Mouse (Mus musculus) embryonic facial prominence, embryonic 12.5 days (tissue): ENCODE data around the gene Mgll. TPM values are rescaled to one million over a fixed set of nuclear protein-coding genes. Genes with fewer than 3 reads are reported as not detected.

ENCODE experiments used
- ATAC-seq: fragments of 200-750 bp; cut with Nextera tagmentation; 2 replicates; pipeline ENCODE4 v1.8.0; 2017; ENCODE audit not compliant: insufficient number of reproducible peaks, insufficient read depth, low FRiP score, low TSS enrichment
- H3K27ac ChIP-seq: fragments of 300-500 bp; sonication (generic); 2 replicates; pipeline ENCODE4 v1.5.1; 2016; ENCODE audit warnings: mild to moderate bottlenecking
- H3K27me3 ChIP-seq: fragments of 300-500 bp; sonication (generic); 2 replicates; pipeline ENCODE4 v1.6.1; 2016; ENCODE audit warnings: mild to moderate bottlenecking, moderate library complexity
- H3K36me3 ChIP-seq: fragments of 300-500 bp; sonication (generic); 2 replicates; pipeline ENCODE4 v1.6.1; 2016; ENCODE audit warnings: mild to moderate bottlenecking
- H3K4me1 ChIP-seq: fragments of 300-500 bp; sonication (generic); 2 replicates; pipeline ENCODE4 v1.6.1; 2016
- H3K4me2 ChIP-seq: fragments of 300-500 bp; sonication (generic); replicated peaks from 2 replicates; pipeline ENCODE4 v1.6.1; 2016; ENCODE audit warnings: mild to moderate bottlenecking, moderate library complexity
- H3K4me3 ChIP-seq: fragments of 300-500 bp; sonication (generic); 2 replicates; pipeline ENCODE4 v1.5.1; 2016; ENCODE audit warnings: mild to moderate bottlenecking
- H3K9ac ChIP-seq: fragments of 300-500 bp; sonication (generic); 2 replicates; pipeline ENCODE4 v1.6.1; 2016; ENCODE audit warnings: mild to moderate bottlenecking, moderate library complexity
- H3K9me3 ChIP-seq: fragments of 300-500 bp; sonication (generic); 2 replicates; pipeline ENCODE4 v1.6.1; 2016; ENCODE audit warnings: mild to moderate bottlenecking, moderate library complexity
- WGBS: fragments of 180-500 bp; shearing (Covaris S2); methylation state at CpG from one replicate; pipeline ENCODE4 v1.1.7; 2016; 5-methylcytosine and 5-hydroxymethylcytosine counted together
- polyA plus RNA-seq: library from polyadenylated mRNA; unstranded; fragments of >200 nt; fragmentation: Nextera tagmentation; extraction: Ambion mirVana; gene quantifications from 2 replicates; pipeline ENCODE4 v1.2.1, GENCODE M21; 2016

The Mgll gene
- polyA plus RNA-seq, 1 experiment from 2014 or later = 8.0 TPM

GRCm38 (mm10) chr6:88764281-88764680, 40.1 kb downstream of the Mgll start:
- 74% methylated on average over 4 of the region's 4 CpGs for WGBS
- H3K4me2 ChIP-seq = no peak overlapping the region
- no peak overlapping the region for H3K4me3 ChIP-seq
- H3K9ac ChIP-seq = no peak overlapping the region
- peaks cover 26% of the 10 kb centered on the region for H3K4me1 ChIP-seq
- H3K27ac ChIP-seq = no peak overlapping the region
- no peaks in the 10 kb centered on the region for H3K36me3 ChIP-seq
- H3K27me3 ChIP-seq = no peaks in the 10 kb centered on the region
- no peaks in the 10 kb centered on the region for H3K9me3 ChIP-seq
- no peak for ATAC-seq

GRCm38 (mm10) chr6:88767740-88768139, 43.5 kb downstream of the Mgll start:
- H3K9me3 ChIP-seq = no peaks in the 10 kb centered on the region
- peaks cover 12% of the 10 kb centered on the region; the same call in 1 of the 2 replicates for H3K4me1 ChIP-seq
- no peak overlapping the region for H3K4me2 ChIP-seq
- no peak for ATAC-seq
- 66% methylated on average over 4 of the region's 4 CpGs for WGBS
- H3K4me3 ChIP-seq = no peak overlapping the region
- H3K9ac ChIP-seq = no peak overlapping the region
- no peaks in the 10 kb centered on the region for H3K27me3 ChIP-seq
- H3K36me3 ChIP-seq = no peaks in the 10 kb centered on the region
- H3K27ac ChIP-seq = no peak overlapping the region

- Histone ChIP-seq H3K4me1 (peaks cover 10% of the 10 kb centered on the region; the same call in 1 of the 2 replicates), H3K9me3 (no peaks in the 10 kb centered on the region), H3K27ac (no peak overlapping the region), H3K36me3 (no peaks in the 10 kb centered on the region), H3K4me2 (no peak overlapping the region), H3K27me3 (no peaks in the 10 kb centered on the region), H3K4me3 (no peak overlapping the region), H3K9ac (no peak overlapping the region)
- ATAC-seq = no peak
- 81% methylated on average over 6 of the region's 6 CpGs for WGBS
Measured at GRCm38 (mm10) chr6:88769723-88770122, 45.5 kb downstream of the Mgll start.

DNA sequence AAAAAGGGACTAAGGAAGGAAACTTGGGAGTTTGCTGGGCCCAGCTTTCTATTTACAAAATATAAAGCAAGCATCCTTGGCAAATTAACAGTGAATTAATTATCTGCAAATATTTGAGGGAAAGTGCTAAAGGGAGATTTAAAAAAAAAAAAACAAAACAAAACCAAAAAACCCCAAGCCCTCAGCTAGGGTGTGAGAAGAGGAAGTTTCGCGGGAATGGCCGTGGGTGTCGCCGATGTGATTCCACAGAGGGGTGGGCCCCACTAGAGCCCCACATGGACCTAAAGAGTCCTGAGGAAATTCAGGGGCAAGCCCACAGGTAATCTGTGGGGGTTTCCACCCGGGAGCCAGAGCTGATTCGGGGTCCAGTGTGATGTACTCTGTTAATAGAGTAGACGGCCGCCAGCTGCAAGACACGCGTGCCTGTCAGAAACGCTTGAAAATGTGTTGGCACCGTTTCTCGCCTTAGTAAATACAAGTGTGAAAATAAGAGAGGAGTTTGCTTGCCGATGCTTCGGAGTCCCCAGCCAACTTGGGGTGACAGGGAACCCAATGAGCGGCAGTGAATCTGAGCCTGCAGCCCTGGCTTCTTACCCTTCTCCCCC, 46.2 kb downstream of the Mgll start:
- H3K36me3 ChIP-seq = no peaks in the 10 kb centered on the region
- no peaks in the 10 kb centered on the region for H3K27me3 ChIP-seq
- no peak overlapping the region for H3K27ac ChIP-seq
- ATAC-seq = no peak
- no peak overlapping the region for H3K4me2 ChIP-seq
- 84% methylated on average over 17 of the region's 17 CpGs for WGBS
- H3K4me3 ChIP-seq = no peak overlapping the region
- H3K4me1 ChIP-seq = peaks cover 10% of the 10 kb centered on the region; the same call in 1 of the 2 replicates
- no peak overlapping the region for H3K9ac ChIP-seq
- H3K9me3 ChIP-seq = no peaks in the 10 kb centered on the region

DNA sequence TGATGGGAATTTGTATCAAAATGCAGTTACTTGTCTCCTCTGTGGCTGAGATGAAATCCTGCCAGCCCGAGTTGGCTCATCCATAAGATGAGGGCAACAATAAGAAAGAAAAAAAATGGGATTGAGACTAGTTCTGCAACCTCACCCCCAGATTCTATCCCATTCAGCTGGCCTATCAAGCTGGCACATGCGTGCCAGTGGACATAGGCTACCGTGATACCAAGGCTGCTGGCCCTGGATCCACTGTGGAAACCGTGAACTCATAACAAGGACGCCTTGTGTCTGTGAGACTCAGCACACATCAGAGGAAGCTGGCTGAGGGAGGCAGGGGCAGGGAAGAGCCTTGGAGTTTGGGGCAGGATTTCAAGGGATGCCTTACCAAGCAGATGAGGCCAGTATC, 46.8 kb downstream of the Mgll start:
- Histone ChIP-seq H3K27me3 (no peaks in the 10 kb centered on the region), H3K4me2 (no peak overlapping the region), H3K27ac (no peak overlapping the region), H3K9me3 (no peaks in the 10 kb centered on the region), H3K9ac (no peak overlapping the region), H3K4me1 (peaks cover 13% of the 10 kb centered on the region), H3K4me3 (no peak overlapping the region), H3K36me3 (no peaks in the 10 kb centered on the region)
- ATAC-seq = no peak
- 78% methylated on average over 5 of the region's 5 CpGs for WGBS

- WGBS = 62% methylated on average over 13 of the region's 13 CpGs
Measured at GRCm38 (mm10) chr6:88772041-88772440, 47.8 kb downstream of the Mgll start.

GRCm38 (mm10) chr6:88774055-88774454, 49.8 kb downstream of the Mgll start:
- 57% methylated on average over 9 of the region's 9 CpGs for WGBS
- Histone ChIP-seq H3K4me1 (peaks cover 29% of the 10 kb centered on the region), H3K4me2 (no peak overlapping the region), H3K9ac (no peak overlapping the region), H3K4me3 (no peak overlapping the region), H3K9me3 (no peaks in the 10 kb centered on the region), H3K27me3 (no peaks in the 10 kb centered on the region), H3K36me3 (no peaks in the 10 kb centered on the region), H3K27ac (no peak overlapping the region)
- ATAC-seq = no peak

More at GRCm38 (mm10) chr6:88772041-88772440, 47.8 kb downstream of the Mgll start:
- Histone ChIP-seq H3K27me3 (no peaks in the 10 kb centered on the region), H3K4me2 (no peak overlapping the region), H3K4me1 (peaks cover 21% of the 10 kb centered on the region), H3K9ac (no peak overlapping the region), H3K36me3 (no peaks in the 10 kb centered on the region), H3K9me3 (no peaks in the 10 kb centered on the region), H3K4me3 (no peak overlapping the region), H3K27ac (no peak overlapping the region)
- ATAC-seq = no peak

DNA sequence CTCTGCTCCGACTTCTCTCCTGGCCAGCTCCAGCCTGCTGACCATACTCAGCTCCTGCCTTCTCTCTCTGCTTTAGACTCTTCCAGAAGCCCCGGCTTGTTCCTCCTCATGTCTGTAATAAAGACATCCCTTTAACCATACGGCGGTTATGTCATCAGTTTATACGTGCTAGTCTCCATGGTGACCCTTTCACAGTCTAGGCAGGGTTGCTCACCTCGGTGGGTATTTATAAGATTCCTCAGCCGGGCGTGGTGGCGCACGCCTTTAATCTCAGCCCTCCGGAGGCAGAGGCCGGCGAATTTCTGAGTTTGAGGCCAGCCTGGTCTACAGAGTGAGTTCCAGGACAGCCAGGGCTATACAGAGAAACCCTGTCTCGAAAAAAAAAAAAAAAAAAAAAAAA, 51.1 kb downstream of the Mgll start:
- H3K4me3 ChIP-seq = no peak overlapping the region
- H3K4me1 ChIP-seq = peaks cover 29% of the 10 kb centered on the region
- no peak overlapping the region for H3K9ac ChIP-seq
- H3K4me2 ChIP-seq = no peak overlapping the region
- no peaks in the 10 kb centered on the region for H3K9me3 ChIP-seq
- no peaks in the 10 kb centered on the region for H3K36me3 ChIP-seq
- no peak for ATAC-seq
- H3K27me3 ChIP-seq = no peaks in the 10 kb centered on the region
- H3K27ac ChIP-seq = no peak overlapping the region
- WGBS = 72% methylated on average over 13 of the region's 14 CpGs

GRCm38 (mm10) chr6:88776336-88776923, 52.2 kb downstream of the Mgll start:
- no peak for ATAC-seq
- no peak overlapping the region for H3K27ac ChIP-seq
- WGBS = 63% methylated on average over 13 of the region's 13 CpGs
- H3K36me3 ChIP-seq = no peaks in the 10 kb centered on the region
- no peak overlapping the region for H3K9ac ChIP-seq
- peaks cover 29% of the 10 kb centered on the region for H3K4me1 ChIP-seq
- no peaks in the 10 kb centered on the region for H3K27me3 ChIP-seq
- no peaks in the 10 kb centered on the region for H3K9me3 ChIP-seq
- H3K4me2 ChIP-seq = no peak overlapping the region
- H3K4me3 ChIP-seq = no peak overlapping the region

GRCm38 (mm10) chr6:88776964-88777363, 52.8 kb downstream of the Mgll start:
- H3K9me3 ChIP-seq = no peaks in the 10 kb centered on the region
- ATAC-seq = no peak
- no peak overlapping the region for H3K4me2 ChIP-seq
- 0 out of 2 replicates have a peak, but pooled peaks cover 1% of the 10 kb centered on the region for H3K27me3 ChIP-seq
- H3K9ac ChIP-seq = no peak overlapping the region
- H3K36me3 ChIP-seq = no peaks in the 10 kb centered on the region
- no peak overlapping the region for H3K27ac ChIP-seq
- peaks cover 29% of the 10 kb centered on the region for H3K4me1 ChIP-seq
- H3K4me3 ChIP-seq = no peak overlapping the region
- WGBS = 71% methylated on average over 8 of the region's 8 CpGs

GRCm38 (mm10) chr6:88778047-88778688, 54.0 kb downstream of the Mgll start:
- H3K9ac ChIP-seq = no peak overlapping the region
- no peak for ATAC-seq
- H3K36me3 ChIP-seq = no peaks in the 10 kb centered on the region
- no peak overlapping the region for H3K4me2 ChIP-seq
- H3K27ac ChIP-seq = no peak overlapping the region
- 39% methylated on average over 8 of the region's 8 CpGs for WGBS
- peaks cover 20% of the 10 kb centered on the region for H3K4me1 ChIP-seq
- 0 out of 2 replicates have a peak, but pooled peaks cover 2% of the 10 kb centered on the region for H3K27me3 ChIP-seq
- H3K4me3 ChIP-seq = no peak overlapping the region
- no peaks in the 10 kb centered on the region for H3K9me3 ChIP-seq

- Histone ChIP-seq H3K4me3 (no peak overlapping the region), H3K9ac (no peak overlapping the region), H3K9me3 (no peaks in the 10 kb centered on the region), H3K36me3 (no peaks in the 10 kb centered on the region), H3K27ac (no peak overlapping the region), H3K27me3 (0 out of 2 replicates have a peak, but pooled peaks cover 2% of the 10 kb centered on the region), H3K4me2 (no peak overlapping the region), H3K4me1 (peaks cover 27% of the 10 kb centered on the region)
- no peak for ATAC-seq
- 64% methylated on average over 5 of the region's 5 CpGs for WGBS
Measured at GRCm38 (mm10) chr6:88779755-88780154, 55.5 kb downstream of the Mgll start.
